Mouse (Mus musculus) gastrocnemius, postnatal 14 days (tissue): ENCODE data around the gene Chrne. TPM values are rescaled to one million over a fixed set of nuclear protein-coding genes. Genes with fewer than 3 reads are reported as not detected.

ENCODE experiments used
- DNase-seq: peaks from one replicate; pipeline ENCODE4 v3.0.0; 2021; ENCODE audit warnings: mixed read lengths
- intact Hi-C: fragments of 180-260 bp; cut with DNase I; formaldehyde crosslinking; loops from one replicate; pipeline ENCODE4 v1.15.1; 2025; ENCODE audit warnings: low total_unique reads
- total RNA-seq, 2 experiments: library from RNA; stranded (reverse); gene quantifications; 2 replicates each; pipeline ENCODE4 v1.2.3; 2021

Gene Chrne
- total RNA-seq, 2 experiments from 2014 or later = 38.7 to 39.4 TPM

GRCm38 (mm10) chr11:70638293-70638692, 19.3 kb upstream of the Chrne start:
- DNase-seq = no peak
- intact Hi-C loops = no loop called here

- intact Hi-C loops = no loop called here
- DNase-seq = no peak
These were observed 18.7 kb upstream of the Chrne start for GRCm38 (mm10) chr11:70637764-70638163.

DNA sequence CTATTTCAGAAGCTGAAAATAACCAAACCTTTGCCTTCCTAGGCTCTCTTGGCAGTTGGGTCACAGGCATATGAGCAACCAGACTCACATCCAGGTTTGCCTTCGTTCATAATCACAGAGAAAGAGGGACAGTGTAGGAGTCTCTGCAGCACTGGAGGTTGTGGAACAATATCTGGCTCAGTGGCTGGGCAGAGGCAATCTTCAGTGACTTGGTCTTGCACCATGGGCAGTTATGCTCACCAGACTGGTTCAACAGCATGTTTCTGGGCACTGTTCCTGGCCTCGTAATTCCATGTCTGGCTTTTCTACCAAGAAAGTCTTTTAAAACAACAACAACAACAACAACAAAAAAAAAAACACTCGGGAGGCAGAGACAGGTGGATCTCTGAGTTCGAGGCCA, 16.6 kb upstream of the Chrne start:
- intact Hi-C loops = no loop called here
- DNase-seq = no peak

DNA sequence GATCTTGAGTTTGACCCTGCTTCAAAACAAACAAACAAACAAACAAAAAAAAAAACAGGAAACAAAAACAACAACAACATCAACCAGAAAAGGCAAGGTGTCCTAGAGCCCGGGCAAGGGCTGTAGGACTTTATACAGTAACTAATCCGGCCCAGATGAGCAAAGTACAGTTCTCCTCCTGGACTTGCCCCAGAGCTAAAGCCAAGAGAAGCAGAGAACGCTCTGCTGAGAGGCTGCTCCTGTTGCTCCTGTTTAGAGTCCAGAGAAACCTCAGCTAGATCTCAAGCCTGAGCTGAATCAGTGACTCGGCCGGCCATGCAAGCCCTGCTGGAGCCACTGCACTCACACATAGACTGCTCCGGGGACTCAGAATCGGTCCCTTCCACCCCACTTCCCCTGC, 11.1 kb upstream of the Chrne start:
- no peak for DNase-seq
- intact Hi-C loops = no loop called here

GRCm38 (mm10) chr11:70629557-70629956, 10.5 kb upstream of the Chrne start:
- intact Hi-C loops = loop anchor here (5.0 kb wide), 1 partner anchor 128 kb away; no protein-coding TSS in a partner anchor
- DNase-seq = no peak

GRCm38 (mm10) chr11:70628431-70628830, 9.4 kb upstream of the Chrne start:
- no peak for DNase-seq
- intact Hi-C loops = loop anchor here (5.0 kb wide), 1 partner anchor 129 kb away; no protein-coding TSS in a partner anchor

DNA sequence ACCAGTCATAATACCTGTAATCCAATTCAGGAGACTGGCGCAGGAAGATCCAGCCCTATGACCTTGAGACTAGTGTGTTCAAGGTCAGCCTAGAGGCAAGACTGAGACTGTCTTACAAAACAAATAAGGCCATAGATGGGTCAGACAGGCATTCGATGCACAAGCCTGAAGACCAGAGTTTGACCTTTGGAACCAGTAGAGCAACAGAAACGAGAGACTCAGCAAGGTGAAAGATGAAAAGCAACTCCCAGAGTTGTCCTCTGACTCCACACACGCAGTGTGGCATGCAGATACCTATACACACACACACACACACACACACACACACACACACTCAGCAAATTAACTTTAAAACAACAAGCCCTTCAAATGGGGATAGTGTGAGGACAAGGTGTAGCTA, 7.9 kb upstream of the Chrne start:
- intact Hi-C loops = loop anchor here (5.0 kb wide), 1 partner anchor 130 kb away; no protein-coding TSS in a partner anchor
- DNase-seq = no peak

- intact Hi-C loops = loop anchor here (5.0 kb wide), 1 partner anchor 132 kb away; no protein-coding TSS in a partner anchor
- DNase-seq = peak; percentile 51
These were observed 6.5 kb upstream of the Chrne start for GRCm38 (mm10) chr11:70625473-70625872.

- no peak for DNase-seq
- intact Hi-C loops = loop anchor here (5.0 kb wide), 1 partner anchor 831 kb away; no protein-coding TSS in a partner anchor
These were observed 4.2 kb upstream of the Chrne start for GRCm38 (mm10) chr11:70623053-70623742.

DNA sequence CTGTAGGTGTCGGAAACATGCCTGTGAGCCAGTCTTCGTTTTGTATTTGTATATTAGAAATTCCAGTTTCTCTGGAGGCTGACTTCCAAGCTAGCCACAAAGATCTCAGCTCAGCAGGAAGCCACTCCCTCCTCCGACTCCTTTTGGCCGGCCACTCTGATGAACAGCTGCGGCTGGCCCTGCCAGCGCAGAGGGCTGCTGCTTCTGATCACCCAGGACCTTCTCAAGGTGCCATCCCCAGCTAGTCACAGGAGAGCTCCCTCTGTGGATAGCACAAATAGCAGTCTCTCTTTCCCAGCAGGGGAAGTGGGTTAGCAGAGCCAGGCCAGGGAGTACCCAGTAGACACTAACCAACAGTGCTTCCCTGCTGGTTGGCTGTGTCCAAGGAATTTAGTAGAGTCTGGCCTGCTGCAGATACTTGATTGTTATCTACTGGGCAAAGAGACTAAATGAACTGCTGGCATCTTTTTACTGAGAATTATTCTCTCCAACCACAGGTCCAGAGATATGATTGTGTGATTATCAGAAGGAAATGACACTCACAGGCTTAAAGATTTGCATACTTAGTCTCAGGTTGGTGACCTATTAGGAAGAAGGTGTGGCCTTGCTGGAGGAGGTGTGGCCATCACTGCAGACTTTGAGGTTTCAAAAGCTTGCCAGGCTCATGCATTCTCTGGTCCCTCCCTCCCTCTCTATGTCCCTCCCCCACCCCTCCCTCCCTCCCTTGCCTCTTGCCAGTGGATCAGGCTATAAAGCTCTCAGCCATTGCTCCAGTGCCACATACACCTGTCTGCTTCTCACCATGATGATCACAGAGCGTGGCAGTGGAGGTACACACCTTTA, 3.2 kb upstream of the Chrne start:
- DNase-seq = peak; percentile 71
- intact Hi-C loops = loop anchor here (5.0 kb wide), 1 partner anchor 830 kb away; no protein-coding TSS in a partner anchor

- intact Hi-C loops = loop anchor here (10.0 kb wide), 1 partner anchor 181 kb away; the partner anchor contains the start of gene Arrb2
- no peak for DNase-seq
These were observed 3.4 kb downstream of the Chrne start, which contains the start of gene 4930544D05Rik for GRCm38 (mm10) chr11:70615516-70616093. Gene 4930544D05Rik (plus strand): TSS chr11:70615848.

- intact Hi-C loops = loop anchor here (10.0 kb wide), 1 partner anchor 180 kb away; the partner anchor contains the start of gene Arrb2
- DNase-seq = peak; percentile 73
These were observed 3.9 kb downstream of the Chrne start for GRCm38 (mm10) chr11:70615074-70615473.

DNA sequence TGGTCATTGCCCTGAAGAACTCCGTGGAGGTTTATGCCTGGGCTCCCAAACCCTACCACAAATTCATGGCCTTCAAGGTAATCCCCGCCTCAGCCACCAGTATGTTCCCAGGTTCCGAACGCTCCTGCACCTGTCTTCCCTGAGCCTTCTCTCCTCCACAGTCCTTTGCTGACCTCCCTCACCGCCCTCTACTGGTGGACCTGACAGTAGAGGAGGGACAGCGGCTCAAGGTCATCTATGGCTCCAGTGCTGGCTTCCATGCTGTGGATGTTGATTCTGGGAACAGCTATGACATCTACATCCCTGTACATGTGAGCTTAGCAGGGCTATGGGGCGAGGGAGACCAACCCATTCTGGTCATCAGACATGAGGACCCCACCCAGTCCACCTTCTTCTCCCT, 6.5 kb downstream of the Chrne start:
- intact Hi-C loops = loop anchor here (10.0 kb wide), 1 partner anchor 178 kb away; the partner anchor contains the start of gene Arrb2
- DNase-seq = no peak

DNA sequence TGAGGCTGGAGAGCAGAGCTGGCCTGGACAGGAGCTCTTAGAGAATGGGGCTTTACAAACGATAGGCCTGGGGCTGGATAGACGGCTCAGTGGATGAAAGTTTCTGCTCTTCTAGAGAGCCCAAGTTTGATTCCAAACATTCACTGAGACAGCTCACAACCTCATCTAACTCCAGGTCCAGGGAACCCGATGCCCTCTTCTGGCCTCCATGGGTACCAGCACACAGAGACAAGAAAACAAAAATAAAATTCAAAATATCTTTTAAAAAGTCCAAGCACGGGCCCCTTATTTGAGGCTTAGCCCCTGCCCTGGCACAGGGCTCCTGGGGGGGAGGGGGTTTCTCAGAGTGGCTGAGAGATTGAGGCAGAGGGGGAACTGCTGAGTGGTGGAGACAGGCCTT, 8.3 kb downstream of the Chrne start:
- intact Hi-C loops = loop anchor here (10.0 kb wide), 1 partner anchor 176 kb away; the partner anchor contains the start of gene Arrb2
- DNase-seq = no peak

- DNase-seq = peak; percentile 38
- intact Hi-C loops = loop anchor here (5.0 to 10.0 kb wide), 2 partner anchors 76 to 154 kb away; partner anchors contain the start of genes Cxcl16, Gm40193, Med11 and Zmynd15
These were observed 10.5 kb downstream of the Chrne start for GRCm38 (mm10) chr11:70608381-70609066.

GRCm38 (mm10) chr11:70607611-70608010, 11.4 kb downstream of the Chrne start:
- DNase-seq = no peak
- intact Hi-C loops = loop anchor here (5.0 to 10.0 kb wide), 2 partner anchors 75 to 153 kb away; partner anchors contain the start of genes Cxcl16, Gm40193, Med11 and Zmynd15

DNA sequence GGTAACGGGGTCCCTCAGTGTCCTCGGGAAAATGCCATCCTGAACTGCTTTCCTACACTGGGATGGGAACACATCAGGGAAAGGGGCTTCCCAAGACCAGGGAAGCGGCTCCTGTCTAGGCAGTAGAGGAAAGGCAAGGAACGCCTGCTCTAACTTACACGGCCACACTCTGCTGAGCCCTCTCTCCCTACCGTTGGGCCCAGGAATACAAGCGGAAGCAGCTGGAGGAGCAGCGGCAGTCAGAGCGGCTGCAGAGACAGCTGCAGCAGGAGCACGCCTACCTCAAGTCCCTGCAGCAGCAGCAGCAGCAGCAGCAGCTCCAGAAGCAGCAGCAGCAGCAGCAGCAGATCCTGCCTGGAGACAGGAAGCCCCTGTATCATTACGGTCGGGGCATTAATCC, 12.3 kb downstream of the Chrne start:
- DNase-seq = no peak
- intact Hi-C loops = loop anchor here (5.0 to 10.0 kb wide), 2 partner anchors 74 to 152 kb away; partner anchors contain the start of genes Cxcl16, Gm40193, Med11 and Zmynd15

DNA sequence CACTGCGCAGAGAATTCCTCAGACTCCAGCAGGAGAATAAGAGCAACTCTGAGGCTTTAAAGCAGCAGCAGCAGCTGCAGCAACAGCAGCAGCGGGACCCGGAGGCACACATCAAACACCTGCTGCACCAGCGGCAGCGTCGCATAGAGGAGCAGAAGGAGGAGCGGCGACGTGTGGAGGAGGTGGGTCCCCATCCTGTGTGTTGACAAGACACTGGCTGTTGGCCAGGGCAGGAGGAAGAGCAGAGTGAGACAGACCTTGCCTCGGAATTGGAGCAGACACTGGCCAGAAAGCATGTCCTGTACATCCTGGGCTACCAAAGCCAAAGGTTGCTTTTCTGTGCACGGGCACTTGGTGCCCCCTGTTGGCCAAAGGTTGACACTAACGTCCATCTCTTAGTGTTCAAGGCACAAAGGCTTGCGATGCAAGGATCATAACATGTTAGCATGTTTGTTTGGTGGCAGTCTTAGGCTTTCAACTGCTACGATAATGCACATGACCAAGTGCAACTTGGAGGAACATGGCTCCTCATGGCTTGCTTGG, 13.9 kb downstream of the Chrne start:
- intact Hi-C loops = loop anchor here (2.0 to 10.0 kb wide), 3 partner anchors 73 to 150 kb away; partner anchors contain the start of genes Cxcl16, Gltpd2, Gm40193 and Med11

More for the DNA sequence above, 13.9 kb downstream of the Chrne start:
- peak; percentile 68 for DNase-seq
